20 mouse cellular contexts compared by ENCODE assay signal in the genomic region with DNA sequence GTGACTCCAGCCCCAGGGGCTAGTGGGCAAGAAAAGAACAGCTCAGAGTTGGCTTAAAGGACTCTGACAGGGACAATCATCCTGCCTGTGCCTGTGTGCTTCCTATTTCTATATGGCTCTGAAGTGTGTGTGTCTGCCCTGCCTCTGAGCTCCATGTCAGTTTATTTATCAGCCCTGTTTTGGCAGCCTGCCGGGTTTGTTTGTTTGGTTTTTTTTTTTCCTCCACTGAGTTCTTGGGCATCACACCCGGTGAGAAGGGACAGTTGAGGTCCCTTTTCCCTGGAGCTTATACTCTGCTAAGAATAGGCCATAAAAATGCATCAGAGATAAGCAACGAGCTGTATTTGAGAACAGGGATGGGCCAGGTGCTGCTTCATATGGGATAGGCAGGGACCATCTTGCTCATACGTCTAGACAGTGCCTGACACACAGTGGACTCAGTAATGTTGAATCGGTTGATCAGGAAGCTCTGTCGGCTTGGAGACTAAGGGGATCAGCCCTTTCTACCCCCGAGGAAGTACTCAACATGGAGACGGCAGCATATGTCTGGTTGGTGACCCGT. TPM values are rescaled to one million over a fixed set of nuclear protein-coding genes. Genes with fewer than 3 reads are reported as not detected.
A peak's percentile ranks its signal among the peaks of the same experiment; 100 is the strongest.
DNase-seq lines count a peak whose midpoint lies in the region; ATAC-seq and TF ChIP-seq lines count a peak whose summit lies in the region.
"Had no signal": no experiment of that assay in that cellular context is flagged by ENCODE, and none has a peak within 500 bp of the region (broad histone marks: within the 10 kb centered on the region; RNA-seq: fewer than 3 reads in every experiment).

No protein-coding gene starts in this region.

- 37% methylated on average over 9 of the region's 9 CpGs for WGBS in heart, embryonic 14.5 days
- WGBS in heart, embryonic 12.5 days = 49% methylated on average over 9 of the region's 9 CpGs
- 46% methylated on average over 9 of the region's 9 CpGs for WGBS in lung, embryonic 14.5 days
- WGBS in intestine, embryonic 16.5 days = 44% methylated on average over 9 of the region's 9 CpGs

- no peaks in the 10 kb centered on the region for H3K36me3 ChIP-seq in heart, embryonic 14.5 days (ENCODE audit: control insufficient read depth, insufficient read depth, low read length)
- H3K36me3 ChIP-seq in heart, embryonic 12.5 days = no peaks in the 10 kb centered on the region
- H3K36me3 ChIP-seq in lung, embryonic 14.5 days (ENCODE audit: insufficient read depth) = no peaks in the 10 kb centered on the region
- no peaks in the 10 kb centered on the region for H3K36me3 ChIP-seq in E14TG2a.4 (ENCODE audit: insufficient read depth, low read length)
- H3K36me3 ChIP-seq in intestine, embryonic 16.5 days (ENCODE audit: control insufficient read depth, insufficient read depth, low read length) = no peaks in the 10 kb centered on the region
- H3K36me3 ChIP-seq: liver, embryonic 13.5 days had no signal

- TF ChIP-seq CTCF in lung, embryonic 14.5 days (IDR thresholded peaks at IDR 0.05; ENCODE audit: low read depth) = no peak
- no peak for TF ChIP-seq CTCF in E14TG2a.4 (conservative IDR thresholded peaks at IDR 0.05; ENCODE audit: low read length)

- DNase-seq in lung, embryonic 14.5 days = peak; percentile 40
- DNase-seq in lung, postnatal 14 days = no peak
- no peak for DNase-seq in adrenal gland, postnatal 4 days (ENCODE audit: low spot score in 2 of 2)
- DNase-seq in adrenal gland, adult (ENCODE audit: inconsistent age in 2 of 2, low spot score in 1 of 2) = no peak
- DNase-seq: kidney, adult 8-10 months; liver, embryonic 13.5 days had no signal

- H3K4me2 ChIP-seq in heart, embryonic 14.5 days (ENCODE audit: low read length) = no peak overlapping the region
- no peak overlapping the region for H3K4me2 ChIP-seq in heart, embryonic 12.5 days
- H3K4me2 ChIP-seq in lung, embryonic 14.5 days = no peak overlapping the region
- no peak overlapping the region; the same call in 1 of the 2 replicates for H3K4me2 ChIP-seq in intestine, embryonic 16.5 days (ENCODE audit: low read depth, low read length)
- H3K4me2 ChIP-seq: hindbrain, embryonic 14.5 days; liver, embryonic 13.5 days had no signal

- H3K27me3 ChIP-seq in heart, embryonic 14.5 days (ENCODE audit: control insufficient read depth, insufficient read depth, low read length) = no peaks in the 10 kb centered on the region
- no peaks in the 10 kb centered on the region for H3K27me3 ChIP-seq in heart, embryonic 12.5 days (replicated peaks)
- no peaks in the 10 kb centered on the region for H3K27me3 ChIP-seq in lung, embryonic 14.5 days (ENCODE audit: insufficient read depth, low read length)
- no peaks in the 10 kb centered on the region for H3K27me3 ChIP-seq in E14TG2a.4 (ENCODE audit: insufficient read depth, low read length)
- H3K27me3 ChIP-seq in intestine, embryonic 16.5 days (replicated peaks; ENCODE audit: control insufficient read depth, insufficient read depth, low read length) = no peaks in the 10 kb centered on the region
- H3K27me3 ChIP-seq: Patski had no signal

- peak overlapping the region; percentile 8; the same call in 1 of the 2 replicates for H3K9ac ChIP-seq in heart, embryonic 14.5 days (ENCODE audit: low read length)
- H3K9ac ChIP-seq in heart, embryonic 12.5 days = no peak overlapping the region
- no peak overlapping the region for H3K9ac ChIP-seq in lung, embryonic 14.5 days
- H3K9ac ChIP-seq in intestine, embryonic 16.5 days (ENCODE audit: low read depth, low read length) = no peak overlapping the region
- H3K9ac ChIP-seq: hindbrain, embryonic 14.5 days; liver, embryonic 13.5 days had no signal

- ATAC-seq in heart, embryonic 14.5 days (ENCODE audit: insufficient number of reproducible peaks, insufficient read depth, low FRiP score, low read depth) = no peak
- ATAC-seq in heart, embryonic 12.5 days (ENCODE audit: insufficient number of reproducible peaks, low FRiP score) = no peak
- ATAC-seq in lung, embryonic 14.5 days (ENCODE audit: insufficient read depth) = no peak
- ATAC-seq in intestine, embryonic 16.5 days = peak; percentile 63
- ATAC-seq: activated CD4-positive, CD25-positive, alpha-beta regulatory T cell, adult 4 months; Patski had no signal

- peak overlapping the region in 1 of 2 experiments; percentile 28; a peak in 1 of 4 replicates for H3K27ac ChIP-seq in heart, embryonic 14.5 days (replicated peaks in 1 of 2; ENCODE audit: control insufficient read depth in 1 of 2, insufficient read depth in 1 of 2, low read depth in 2 of 2, low read length in 2 of 2)
- H3K27ac ChIP-seq in heart, embryonic 12.5 days (ENCODE audit: poor library complexity, severe bottlenecking) = no peak overlapping the region; the same call in 1 of the 2 replicates
- H3K27ac ChIP-seq in lung, embryonic 14.5 days (ENCODE audit: low read depth) = no peak overlapping the region
- peak overlapping the region; percentile 84 for H3K27ac ChIP-seq in intestine, embryonic 16.5 days (ENCODE audit: low read length)
- H3K27ac ChIP-seq: hindbrain, embryonic 14.5 days; layer of hippocampus, adult 2 months; liver, embryonic 13.5 days had no signal

- H3K9me3 ChIP-seq in heart, embryonic 14.5 days (ENCODE audit: control insufficient read depth, low read length) = no peaks in the 10 kb centered on the region
- no peaks in the 10 kb centered on the region for H3K9me3 ChIP-seq in heart, embryonic 12.5 days (replicated peaks)
- H3K9me3 ChIP-seq in lung, embryonic 14.5 days (ENCODE audit: low read depth, low read length) = no peaks in the 10 kb centered on the region
- no peaks in the 10 kb centered on the region for H3K9me3 ChIP-seq in E14TG2a.4 (ENCODE audit: low read length)
- H3K9me3 ChIP-seq in intestine, embryonic 16.5 days (ENCODE audit: control insufficient read depth, low read length) = no peaks in the 10 kb centered on the region
- H3K9me3 ChIP-seq: liver, embryonic 13.5 days had no signal

- H3K4me1 ChIP-seq in heart, embryonic 14.5 days (ENCODE audit: control insufficient read depth in 2 of 2, insufficient read depth in 2 of 2, low read length in 2 of 2) = peaks cover 37 to 44% of the 10 kb centered on the region in 2 experiments
- peaks cover 54% of the 10 kb centered on the region for H3K4me1 ChIP-seq in heart, embryonic 12.5 days (replicated peaks)
- no peaks in the 10 kb centered on the region for H3K4me1 ChIP-seq in lung, embryonic 14.5 days (ENCODE audit: insufficient read depth)
- peaks cover 75% of the 10 kb centered on the region for H3K4me1 ChIP-seq in E14TG2a.4 (replicated peaks; ENCODE audit: low read depth, low read length)
- H3K4me1 ChIP-seq in intestine, embryonic 16.5 days (ENCODE audit: control insufficient read depth, insufficient read depth, low read length) = peaks cover 37% of the 10 kb centered on the region

- no peak overlapping the region for H3K4me3 ChIP-seq in heart, embryonic 14.5 days (ENCODE audit: control insufficient read depth in 1 of 2, insufficient read depth in 1 of 2, low read depth in 1 of 2, low read length in 2 of 2)
- H3K4me3 ChIP-seq in heart, embryonic 12.5 days = no peak overlapping the region
- no peak overlapping the region for H3K4me3 ChIP-seq in lung, embryonic 14.5 days (ENCODE audit: low read depth, low read length)
- peak overlapping the region; percentile 21 for H3K4me3 ChIP-seq in E14TG2a.4 (replicated peaks; ENCODE audit: low read length)
- no peak overlapping the region for H3K4me3 ChIP-seq in intestine, embryonic 16.5 days (ENCODE audit: low read length)
- H3K4me3 ChIP-seq: layer of hippocampus, adult 2 months; liver, embryonic 13.5 days had no signal

RNA-seq across cellular contexts. Expression of a gene that starts 11.0 kb away (rescaled TPM):
- polyA plus RNA-seq in heart, embryonic 14.5 days (2014; fragmentation: Nextera tagmentation; extraction: Ambion mirVana) = 301 and 313 TPM in 2 replicates
- 515 and 518 TPM in 2 replicates for polyA plus RNA-seq in heart, embryonic 12.5 days (2016; fragmentation: Nextera tagmentation; extraction: Ambion mirVana)
- 799 and 847 TPM in 2 replicates for polyA plus RNA-seq in lung, embryonic 14.5 days (2014; fragmentation: Nextera tagmentation; extraction: Ambion mirVana)
- 289 and 312 TPM in 2 replicates for polyA plus RNA-seq in intestine, embryonic 16.5 days (2015; fragmentation: Nextera tagmentation; extraction: Ambion mirVana)
- total RNA-seq in adrenal gland, postnatal 4 days (2021) = 100 to 1,000 TPM; 157 to 183 TPM

RNA-seq across cellular contexts. Expression of a gene that starts 11.4 kb away (rescaled TPM):
- polyA plus RNA-seq in heart, embryonic 14.5 days (2014; fragmentation: Nextera tagmentation; extraction: Ambion mirVana) = not detected in 2 replicates
- polyA plus RNA-seq in heart, embryonic 12.5 days (2016; fragmentation: Nextera tagmentation; extraction: Ambion mirVana) = 0.32 TPM in 1 of 2 replicates, not detected in the other
- polyA plus RNA-seq in lung, embryonic 14.5 days (2014; fragmentation: Nextera tagmentation; extraction: Ambion mirVana) = not detected in 2 replicates
- polyA plus RNA-seq in intestine, embryonic 16.5 days (2015; fragmentation: Nextera tagmentation; extraction: Ambion mirVana) = not detected in 2 replicates
- not detected for total RNA-seq in adrenal gland, postnatal 4 days (2021)
- total RNA-seq: gastrocnemius, adult 8-10 months; heart, adult 8-10 months; layer of hippocampus, adult 2 months; midbrain, postnatal 0 days had no signal
- polyA plus RNA-seq: activated CD4-positive, CD25-positive, alpha-beta regulatory T cell, adult 4 months; forebrain, embryonic 11.5 days; limb, embryonic 11.5 days; Patski had no signal

RNA-seq across cellular contexts. Expression of a gene that starts 11.6 kb away (rescaled TPM):
- not detected in 2 replicates for polyA plus RNA-seq in heart, embryonic 14.5 days (2014; fragmentation: Nextera tagmentation; extraction: Ambion mirVana)
- not detected in 2 replicates for polyA plus RNA-seq in heart, embryonic 12.5 days (2016; fragmentation: Nextera tagmentation; extraction: Ambion mirVana)
- polyA plus RNA-seq in lung, embryonic 14.5 days (2014; fragmentation: Nextera tagmentation; extraction: Ambion mirVana) = not detected in 2 replicates
- polyA plus RNA-seq in intestine, embryonic 16.5 days (2015; fragmentation: Nextera tagmentation; extraction: Ambion mirVana) = not detected in 2 replicates
- not detected for total RNA-seq in adrenal gland, postnatal 4 days (2021)
- total RNA-seq: gastrocnemius, adult 8-10 months; heart, adult 8-10 months; left cerebral cortex, adult 18-20 months had no signal
- polyA plus RNA-seq: activated CD4-positive, CD25-positive, alpha-beta regulatory T cell, adult 4 months; forebrain, embryonic 11.5 days; limb, embryonic 11.5 days; Patski had no signal

RNA-seq across cellular contexts. Expression of a gene that starts 40.1 kb away (rescaled TPM):
- polyA plus RNA-seq in heart, embryonic 14.5 days (2014; fragmentation: Nextera tagmentation; extraction: Ambion mirVana) = 123 and 124 TPM in 2 replicates
- 140 and 146 TPM in 2 replicates for polyA plus RNA-seq in heart, embryonic 12.5 days (2016; fragmentation: Nextera tagmentation; extraction: Ambion mirVana)
- 243 and 246 TPM in 2 replicates for polyA plus RNA-seq in lung, embryonic 14.5 days (2014; fragmentation: Nextera tagmentation; extraction: Ambion mirVana)
- polyA plus RNA-seq in intestine, embryonic 16.5 days (2015; fragmentation: Nextera tagmentation; extraction: Ambion mirVana) = 196 and 207 TPM in 2 replicates
- 10 to 100 TPM; 74.9 to 84.8 TPM for total RNA-seq in adrenal gland, postnatal 4 days (2021)

RNA-seq across cellular contexts. Expression of a gene that starts 41.0 kb away (rescaled TPM):
- 23.2 and 25.5 TPM in 2 replicates for polyA plus RNA-seq in heart, embryonic 14.5 days (2014; fragmentation: Nextera tagmentation; extraction: Ambion mirVana)
- 25.6 and 26.8 TPM in 2 replicates for polyA plus RNA-seq in heart, embryonic 12.5 days (2016; fragmentation: Nextera tagmentation; extraction: Ambion mirVana)
- 20.5 and 20.9 TPM in 2 replicates for polyA plus RNA-seq in lung, embryonic 14.5 days (2014; fragmentation: Nextera tagmentation; extraction: Ambion mirVana)
- polyA plus RNA-seq in intestine, embryonic 16.5 days (2015; fragmentation: Nextera tagmentation; extraction: Ambion mirVana) = 24.5 and 24.7 TPM in 2 replicates
- 10 to 100 TPM; 55.4 TPM for total RNA-seq in adrenal gland, postnatal 4 days (2021)
